Mouse (Mus musculus): ENCODE results near the gene Zfand5. TPM values are rescaled to one million over a fixed set of nuclear protein-coding genes. Genes with fewer than 3 reads are reported as not detected.
"Not testable (repeated sequence)": the region's sequence is repeated elsewhere in the genome, so short reads cannot be mapped to it uniquely, and the experiment has no call there.

The Zfand5 gene
- polyA plus RNA-seq, 1 experiment from 2014 or later: 106 TPM

- H3K4me3 ChIP-seq: no peak overlapping the region
- no peaks in the 10 kb centered on the region for H3K9me3 ChIP-seq
- H3K27ac ChIP-seq: no peak overlapping the region
- DNase-seq (ENCODE audit: low spot score): no peak
- no peaks in the 10 kb centered on the region for H3K27me3 ChIP-seq (ENCODE audit: insufficient read depth, poor library complexity, severe bottlenecking)
- H3K4me1 ChIP-seq (replicated peaks): peaks cover 14% of the 10 kb centered on the region
- H3K36me3 ChIP-seq: peaks cover 52% of the 10 kb centered on the region
Observed at GRCm38 (mm10) chr19:21276317-21276716, 4.2 kb downstream of the Zfand5 start.

- no peak overlapping the region for H3K27ac ChIP-seq
- no peak for DNase-seq (ENCODE audit: low spot score)
- 75% methylated on average over 3 of the region's 3 CpGs for WGBS
- no peaks in the 10 kb centered on the region for H3K4me1 ChIP-seq (replicated peaks)
- no peak overlapping the region for H3K4me3 ChIP-seq
- H3K9me3 ChIP-seq: peaks cover 13% of the 10 kb centered on the region
- H3K27me3 ChIP-seq (ENCODE audit: insufficient read depth, poor library complexity, severe bottlenecking): no peaks in the 10 kb centered on the region
- H3K36me3 ChIP-seq: peaks cover 59% of the 10 kb centered on the region
Observed at GRCm38 (mm10) chr19:21286421-21287097, 14.5 kb downstream of the Zfand5 start.

- Histone ChIP-seq H3K27ac (no peak overlapping the region), H3K4me3 (no peak overlapping the region), H3K9me3 (no peaks in the 10 kb centered on the region), H3K27me3 (ENCODE audit: insufficient read depth, poor library complexity, severe bottlenecking) (no peaks in the 10 kb centered on the region), H3K36me3 (no peaks in the 10 kb centered on the region), H3K4me1 (replicated peaks) (no peaks in the 10 kb centered on the region)
- no peak for DNase-seq (ENCODE audit: low spot score)
- WGBS: 95% methylated on average over 4 of the region's 4 CpGs
Observed at GRCm38 (mm10) chr19:21297411-21297810, 25.3 kb downstream of the Zfand5 start.

DNA sequence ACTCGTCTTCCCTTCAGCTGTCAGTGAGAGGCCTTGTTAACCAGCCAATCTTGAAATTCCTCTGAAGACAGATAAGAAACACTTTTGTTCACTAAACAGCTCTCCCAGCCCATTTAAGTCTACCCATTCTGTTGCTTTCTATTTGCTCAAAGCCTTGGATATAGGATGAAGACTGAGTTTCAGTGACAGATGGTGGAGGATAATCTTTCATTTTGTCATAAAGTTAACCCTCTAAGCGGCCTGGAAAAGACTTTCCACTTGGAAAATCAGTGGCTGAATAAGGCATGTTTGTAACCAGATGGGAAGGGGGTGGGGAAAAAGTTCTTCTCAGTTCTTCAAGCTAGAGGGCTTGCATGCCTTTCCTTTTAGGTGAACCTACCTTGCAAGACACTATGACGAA is 29.7 kb downstream of the Zfand5 start:
- Histone ChIP-seq H3K9me3 (no peaks in the 10 kb centered on the region), H3K4me3 (no peak overlapping the region), H3K4me1 (replicated peaks) (no peaks in the 10 kb centered on the region), H3K36me3 (no peaks in the 10 kb centered on the region), H3K27me3 (ENCODE audit: insufficient read depth, poor library complexity, severe bottlenecking) (no peaks in the 10 kb centered on the region), H3K27ac (no peak overlapping the region)
- 74% methylated on average over 3 of the region's 3 CpGs for WGBS
- DNase-seq (ENCODE audit: low spot score): no peak

DNA sequence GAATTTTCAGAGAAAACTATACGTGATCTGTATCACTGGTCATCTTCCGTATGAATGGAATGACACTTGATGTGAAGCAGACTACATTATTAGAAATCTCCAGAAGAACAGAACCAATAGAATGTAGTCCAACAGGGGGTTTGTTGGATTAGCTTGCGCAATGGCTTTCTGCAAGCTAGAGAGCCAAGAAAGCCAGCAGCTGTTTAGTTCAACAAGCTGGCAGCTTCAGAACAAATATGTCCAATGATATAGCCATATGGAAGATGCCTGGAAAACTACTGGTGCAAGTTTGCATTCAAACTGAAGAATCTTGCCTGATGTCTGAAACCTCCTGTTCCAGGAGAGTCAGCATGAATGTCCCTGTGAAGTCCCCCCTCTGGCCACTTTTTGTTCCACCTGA is 35.7 kb downstream of the Zfand5 start:
- Histone ChIP-seq H3K36me3 (no peaks in the 10 kb centered on the region), H3K27ac (no peak overlapping the region), H3K4me3 (no peak overlapping the region), H3K9me3 (no peaks in the 10 kb centered on the region), H3K27me3 (ENCODE audit: insufficient read depth, poor library complexity, severe bottlenecking) (no peaks in the 10 kb centered on the region), H3K4me1 (replicated peaks) (no peaks in the 10 kb centered on the region)
- 94% methylated on average over 3 of the region's 3 CpGs for WGBS
- no peak for DNase-seq (ENCODE audit: low spot score)

DNA sequence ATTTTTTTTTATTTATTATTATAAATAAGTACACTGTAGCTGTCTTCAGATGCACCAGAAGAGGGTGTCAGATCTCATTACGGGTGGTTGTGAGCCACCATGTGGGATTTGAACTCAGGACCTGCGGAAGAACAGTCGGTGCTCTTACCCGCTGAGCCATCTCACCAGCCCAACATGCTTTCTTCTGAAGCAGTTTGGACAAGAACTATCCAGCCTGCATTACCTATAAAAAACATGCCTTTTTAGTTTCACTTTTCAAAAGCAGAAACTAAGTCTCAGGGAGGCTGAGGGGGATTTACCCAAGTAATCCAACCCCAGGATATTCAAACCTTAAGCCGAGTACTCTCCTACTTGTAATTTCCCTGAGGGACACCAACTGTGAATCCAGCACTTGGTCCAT is 38.3 kb downstream of the Zfand5 start:
- not testable (repeated sequence) for H3K4me3 ChIP-seq; H3K27me3 ChIP-seq (ENCODE audit: insufficient read depth, poor library complexity, severe bottlenecking); H3K27ac ChIP-seq; H3K36me3 ChIP-seq; H3K9me3 ChIP-seq; DNase-seq (ENCODE audit: low spot score); H3K4me1 ChIP-seq (replicated peaks)
- 93% methylated on average over 5 of the region's 5 CpGs for WGBS

DNA sequence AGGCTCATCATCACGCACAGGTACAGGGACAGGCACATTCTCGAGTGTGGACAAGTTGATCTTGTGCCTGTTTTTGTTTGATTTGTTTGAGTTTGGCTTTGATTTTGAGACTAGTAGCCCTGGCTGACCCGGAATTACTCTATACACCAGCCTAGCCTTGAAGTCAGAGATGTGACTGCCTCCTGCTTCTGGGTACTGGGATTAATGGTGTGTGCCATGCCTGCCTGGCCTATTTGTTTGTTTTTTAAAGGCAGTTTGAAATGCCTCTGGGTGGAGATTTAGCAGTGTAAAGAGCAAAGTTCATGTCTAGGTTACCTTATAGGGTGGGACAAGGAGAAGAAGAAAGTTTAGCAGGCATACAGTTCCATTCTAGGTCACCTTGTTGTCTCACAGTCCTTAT is 43.6 kb downstream of the Zfand5 start:
- Histone ChIP-seq H3K4me3 (no peak overlapping the region), H3K36me3 (no peaks in the 10 kb centered on the region), H3K4me1 (replicated peaks) (no peaks in the 10 kb centered on the region), H3K27me3 (ENCODE audit: insufficient read depth, poor library complexity, severe bottlenecking) (no peaks in the 10 kb centered on the region), H3K9me3 (no peaks in the 10 kb centered on the region), H3K27ac (no peak overlapping the region)
- WGBS: 84% methylated on average over 3 of the region's 3 CpGs
- no peak for DNase-seq (ENCODE audit: low spot score)

DNA sequence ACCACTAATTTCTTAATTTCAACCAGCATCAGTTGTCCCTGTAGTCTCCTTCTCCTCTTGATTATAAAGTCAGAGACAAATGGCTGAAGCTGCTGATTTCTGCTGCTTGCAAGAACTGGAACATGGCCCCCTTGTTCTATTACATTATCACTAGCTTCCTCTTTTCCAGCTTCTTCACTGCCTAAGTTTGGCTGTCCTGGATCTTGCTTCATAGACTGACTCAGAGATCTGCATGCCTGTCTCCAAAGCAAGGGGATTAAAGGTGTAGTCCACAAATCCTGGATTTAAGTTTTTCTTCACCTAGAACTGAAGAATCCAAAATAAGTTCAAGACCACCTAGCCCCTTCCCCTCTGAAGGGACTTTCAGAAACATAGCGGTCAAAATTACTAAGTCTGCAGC is 47.5 kb downstream of the Zfand5 start:
- 89% methylated on average over 1 of the region's 1 CpGs for WGBS
- no peaks in the 10 kb centered on the region for H3K36me3 ChIP-seq
- H3K9me3 ChIP-seq: no peaks in the 10 kb centered on the region
- H3K27ac ChIP-seq: no peak overlapping the region
- no peak overlapping the region for H3K4me3 ChIP-seq
- no peaks in the 10 kb centered on the region for H3K4me1 ChIP-seq (replicated peaks)
- H3K27me3 ChIP-seq (ENCODE audit: insufficient read depth, poor library complexity, severe bottlenecking): no peaks in the 10 kb centered on the region
- DNase-seq (ENCODE audit: low spot score): no peak

DNA sequence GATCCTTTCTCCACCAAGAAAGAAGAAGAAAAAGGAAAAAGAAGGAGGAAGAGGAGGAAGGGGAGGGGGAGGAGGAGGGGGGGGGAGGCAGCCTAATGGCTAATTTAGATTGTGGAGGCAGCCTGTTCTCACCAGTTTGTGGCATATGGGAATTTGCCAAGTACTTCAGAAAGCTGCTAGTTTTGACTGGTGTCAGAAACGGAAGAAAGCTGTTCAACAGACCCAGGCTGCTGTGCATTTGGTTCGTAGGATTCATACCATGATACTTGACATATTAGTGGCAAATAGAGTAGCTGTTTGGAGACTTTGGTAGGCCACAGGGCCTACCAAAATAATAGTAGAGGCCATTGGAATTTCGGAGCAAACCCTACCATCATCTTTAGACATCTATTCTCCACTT is 53.3 kb downstream of the Zfand5 start:
- WGBS: 92% methylated on average over 3 of the region's 3 CpGs
- Histone ChIP-seq H3K27ac (no peak overlapping the region), H3K36me3 (no peaks in the 10 kb centered on the region), H3K4me3 (no peak overlapping the region), H3K4me1 (replicated peaks) (no peaks in the 10 kb centered on the region), H3K9me3 (0 out of 2 replicates have a peak, but pooled peaks cover 5% of the 10 kb centered on the region), H3K27me3 (ENCODE audit: insufficient read depth, poor library complexity, severe bottlenecking) (no peaks in the 10 kb centered on the region)
- no peak for DNase-seq (ENCODE audit: low spot score)

DNA sequence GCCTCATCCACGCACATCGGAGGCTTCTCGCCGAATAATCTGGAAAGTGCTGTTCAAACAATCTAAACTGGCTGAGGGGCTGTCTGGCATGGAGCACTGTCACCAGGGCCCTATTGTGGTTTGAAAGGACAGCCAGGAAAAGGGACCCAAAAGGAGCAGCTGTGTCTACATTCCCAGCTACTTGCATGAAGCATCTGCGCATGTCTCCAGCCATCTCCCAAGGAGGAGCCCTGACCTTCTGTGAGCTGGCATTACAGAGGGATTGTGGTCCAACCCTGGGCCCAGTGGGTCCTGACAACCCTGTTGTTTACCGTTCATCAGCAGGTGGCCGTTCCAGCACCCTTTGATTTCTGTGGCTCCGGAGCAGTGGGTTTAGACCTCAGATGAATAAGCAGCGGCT is 56.9 kb downstream of the Zfand5 start:
- Histone ChIP-seq H3K4me3 (no peak overlapping the region), H3K36me3 (no peaks in the 10 kb centered on the region)

DNA sequence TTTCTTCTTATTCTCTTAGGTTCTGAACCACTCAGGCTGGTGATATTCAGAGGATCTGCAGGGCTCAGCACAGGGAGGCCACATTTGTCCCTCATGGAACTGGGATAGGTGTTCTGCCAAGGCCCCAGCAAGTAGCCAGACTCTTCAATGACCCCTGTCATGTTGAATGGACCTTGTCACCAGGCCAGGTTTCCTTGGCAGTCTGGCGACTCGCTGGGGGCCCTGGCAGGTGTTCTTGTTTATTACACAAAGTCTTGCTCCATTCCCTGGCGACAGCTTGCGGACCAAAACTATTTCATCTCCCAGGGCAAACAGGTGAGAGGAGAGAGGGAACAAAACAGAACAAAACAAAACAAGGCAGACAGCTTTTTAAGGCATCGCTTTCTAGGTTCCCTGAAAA is 57.7 kb downstream of the Zfand5 start:
- H3K4me1 ChIP-seq (replicated peaks): no peaks in the 10 kb centered on the region
- 0 out of 2 replicates have a peak, but pooled peaks cover 5% of the 10 kb centered on the region for H3K9me3 ChIP-seq
- no peak for DNase-seq (ENCODE audit: low spot score)
- H3K27ac ChIP-seq: no peak overlapping the region
- H3K36me3 ChIP-seq: no peaks in the 10 kb centered on the region
- H3K4me3 ChIP-seq: no peak overlapping the region
- no peaks in the 10 kb centered on the region for H3K27me3 ChIP-seq (ENCODE audit: insufficient read depth, poor library complexity, severe bottlenecking)
- 73% methylated on average over 5 of the region's 5 CpGs for WGBS

More for the DNA sequence above, 56.9 kb downstream of the Zfand5 start:
- H3K27me3 ChIP-seq (ENCODE audit: insufficient read depth, poor library complexity, severe bottlenecking): no peaks in the 10 kb centered on the region
- 74% methylated on average over 9 of the region's 9 CpGs for WGBS
- no peaks in the 10 kb centered on the region for H3K4me1 ChIP-seq (replicated peaks)
- no peak for DNase-seq (ENCODE audit: low spot score)
- H3K27ac ChIP-seq: no peak overlapping the region
- H3K9me3 ChIP-seq: 0 out of 2 replicates have a peak, but pooled peaks cover 5% of the 10 kb centered on the region

- WGBS: 86% methylated on average over 6 of the region's 6 CpGs
- Histone ChIP-seq H3K4me3 (no peak overlapping the region), H3K36me3 (no peaks in the 10 kb centered on the region), H3K4me1 (replicated peaks) (no peaks in the 10 kb centered on the region), H3K27me3 (ENCODE audit: insufficient read depth, poor library complexity, severe bottlenecking) (no peaks in the 10 kb centered on the region), H3K9me3 (0 out of 2 replicates have a peak, but pooled peaks cover 5% of the 10 kb centered on the region), H3K27ac (no peak overlapping the region)
- no peak for DNase-seq (ENCODE audit: low spot score)
Observed at GRCm38 (mm10) chr19:21330305-21331115, 58.4 kb downstream of the Zfand5 start.

GRCm38 (mm10) chr19:21331621-21332155 is 59.6 kb downstream of the Zfand5 start:
- WGBS: 92% methylated on average over 11 of the region's 11 CpGs
- Histone ChIP-seq H3K27ac (no peak overlapping the region), H3K4me1 (replicated peaks) (no peaks in the 10 kb centered on the region), H3K4me3 (no peak overlapping the region), H3K36me3 (no peaks in the 10 kb centered on the region), H3K27me3 (ENCODE audit: insufficient read depth, poor library complexity, severe bottlenecking) (no peaks in the 10 kb centered on the region), H3K9me3 (0 out of 2 replicates have a peak, but pooled peaks cover 5% of the 10 kb centered on the region)
- DNase-seq (ENCODE audit: low spot score): no peak

Data from hindbrain, embryonic 10.5 days (tissue).